ENCODE assay signal across 21 mouse cellular contexts in the genomic region with DNA sequence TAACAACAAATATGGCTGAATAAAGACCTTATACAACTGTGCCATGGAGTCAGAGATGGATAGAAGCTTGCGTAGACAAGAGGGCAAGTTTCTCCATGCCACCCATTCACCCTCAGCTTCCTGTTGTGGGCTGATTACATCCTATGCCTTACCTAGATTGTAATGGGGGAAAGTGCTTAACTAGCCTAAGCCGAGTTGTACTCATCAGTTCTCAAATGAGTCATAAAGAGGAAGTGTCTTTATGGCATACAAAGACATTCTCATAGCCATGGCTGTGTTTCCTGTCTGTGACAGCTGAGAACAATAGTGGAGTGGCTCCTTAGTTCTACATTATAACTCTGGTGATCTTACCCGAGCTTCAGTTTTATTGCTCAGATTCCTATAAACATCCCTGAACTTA.
DNase-seq lines count a peak whose midpoint lies in the region; ATAC-seq and TF ChIP-seq lines count a peak whose summit lies in the region.
"Had no signal": no experiment of that assay in that cellular context is flagged by ENCODE, and none has a peak within 500 bp of the region (broad histone marks: within the 10 kb centered on the region; RNA-seq: fewer than 3 reads in every experiment).

No protein-coding gene starts in this region.

- H3K4me3 ChIP-seq in lung, postnatal 0 days (ENCODE audit: low read depth, low read length), result no peak overlapping the region
- H3K4me3 ChIP-seq in lung, adult 2 months (replicated peaks; ENCODE audit: extremely low read depth, low read depth, low read length), result no peak overlapping the region
- H3K4me3 ChIP-seq in stomach, postnatal 0 days (ENCODE audit: low read depth, low read length), result no peak overlapping the region
- H3K4me3 ChIP-seq: left cerebral cortex, adult 2 months; midbrain, embryonic 10.5 days had no signal

- TF ChIP-seq EP300 in lung, postnatal 0 days (IDR thresholded peaks at IDR 0.05), result no peak
- TF ChIP-seq EP300 in stomach, postnatal 0 days (optimal IDR thresholded peaks at IDR 0.05), result no peak

- H3K27ac ChIP-seq in lung, postnatal 0 days (ENCODE audit: low read length), result no peak overlapping the region
- no peak overlapping the region for H3K27ac ChIP-seq in stomach, postnatal 0 days (replicated peaks)
- H3K27ac ChIP-seq: left cerebral cortex, adult 2 months; midbrain, embryonic 10.5 days had no signal

- no peaks in the 10 kb centered on the region for H3K27me3 ChIP-seq in lung, postnatal 0 days (replicated peaks; ENCODE audit: insufficient read depth, low read length)
- no peaks in the 10 kb centered on the region for H3K27me3 ChIP-seq in stomach, postnatal 0 days (ENCODE audit: control insufficient read depth, insufficient read depth, low read length)

- no peaks in the 10 kb centered on the region for H3K4me1 ChIP-seq in lung, postnatal 0 days (ENCODE audit: insufficient read depth, low read depth, low read length)
- no peaks in the 10 kb centered on the region for H3K4me1 ChIP-seq in lung, adult 2 months (ENCODE audit: control insufficient read depth, insufficient read depth, low read length)
- H3K4me1 ChIP-seq in stomach, postnatal 0 days (replicated peaks; ENCODE audit: control insufficient read depth, insufficient read depth), result no peaks in the 10 kb centered on the region
- H3K4me1 ChIP-seq: midbrain, embryonic 10.5 days had no signal

- no peaks in the 10 kb centered on the region for H3K9me3 ChIP-seq in lung, postnatal 0 days (ENCODE audit: low read length)
- H3K9me3 ChIP-seq in stomach, postnatal 0 days (ENCODE audit: control insufficient read depth, low read length), result no peaks in the 10 kb centered on the region
- H3K9me3 ChIP-seq: midbrain, embryonic 10.5 days had no signal

- WGBS in lung, postnatal 0 days, result 58% methylated on average over 3 of the region's 3 CpGs
- 50% methylated on average over 3 of the region's 3 CpGs for WGBS in lung, adult 2 months
- WGBS in stomach, postnatal 0 days, result 65% methylated on average over 3 of the region's 3 CpGs

- peak; percentile 9 for DNase-seq in lung, postnatal 0 days (ENCODE audit: low spot score)
- no peak for DNase-seq in lung, adult 2 months
- peak; percentile 31 for DNase-seq in MEL-GATA-1-ER (ENCODE audit: extremely low read depth, low read depth)
- DNase-seq in stomach, postnatal 0 days (ENCODE audit: low spot score), result no peak
- DNase-seq in thymus, postnatal 36 days, result no peak
- DNase-seq in lung, postnatal 4 days, result no peak
- DNase-seq: adrenal gland, postnatal 10 days; cerebellum, adult 9-11 months; embryo, embryonic 11 days; forebrain, postnatal 0 days; heart, postnatal 4 days; kidney, adult 2 months; kidney, postnatal 25 days; left cerebral cortex, postnatal 4 days; liver; lung, postnatal 14 days; right cerebral cortex, adult 18-20 months had no signal

- no peak for ATAC-seq in lung, postnatal 0 days
- ATAC-seq in inflammation-experienced regulatory T-cells, adult 6 months, result peak; percentile 88
- ATAC-seq in stomach, postnatal 0 days (ENCODE audit: low FRiP score, low TSS enrichment), result no peak
- ATAC-seq: forebrain, postnatal 0 days; hindbrain, embryonic 16.5 days had no signal

- H3K4me2 ChIP-seq in lung, postnatal 0 days (replicated peaks; ENCODE audit: low read depth, low read length), result no peak overlapping the region
- H3K4me2 ChIP-seq in stomach, postnatal 0 days (replicated peaks; ENCODE audit: low read depth), result no peak overlapping the region

- no peak overlapping the region for H3K9ac ChIP-seq in lung, postnatal 0 days (replicated peaks; ENCODE audit: low read depth)
- no peak overlapping the region for H3K9ac ChIP-seq in stomach, postnatal 0 days (ENCODE audit: low read length)
- H3K9ac ChIP-seq: forebrain, postnatal 0 days had no signal

- H3K36me3 ChIP-seq in lung, postnatal 0 days (ENCODE audit: insufficient read depth, low read length), result no peaks in the 10 kb centered on the region
- H3K36me3 ChIP-seq in stomach, postnatal 0 days (ENCODE audit: control insufficient read depth, insufficient read depth, low read length), result no peaks in the 10 kb centered on the region
- H3K36me3 ChIP-seq: midbrain, embryonic 10.5 days had no signal

- no peak for TF ChIP-seq CTCF in lung, postnatal 0 days (IDR thresholded peaks at IDR 0.05)
- no peak for TF ChIP-seq CTCF in lung, adult 2 months (IDR thresholded peaks at IDR 0.05; ENCODE audit: insufficient read depth, low read length)
- TF ChIP-seq CTCF in stomach, postnatal 0 days (IDR thresholded peaks at IDR 0.05; ENCODE audit: low read depth), result no peak

- no peak for TF ChIP-seq POLR2A in lung, adult 2 months (IDR thresholded peaks at IDR 0.05; ENCODE audit: borderline replicate concordance, extremely low read depth, low read depth, low read length)

Comparison
In these comparisons a context has a peak if more than half of its experiments do, and no peak if none do; other contexts are left out.
1. DNase-seq: peak in lung, postnatal 0 days (single experiment) and MEL-GATA-1-ER (single experiment); none in lung, adult 2 months (single experiment), stomach, postnatal 0 days (single experiment), thymus, postnatal 36 days (0 of 2) and lung, postnatal 4 days (0 of 2).